Mouse (Mus musculus): ENCODE data around the gene Anks1b. TPM values are rescaled to one million over a fixed set of nuclear protein-coding genes. Genes with fewer than 3 reads are reported as not detected.

Anks1b gene
- 52.2 and 55.0 TPM in 2 replicates for polyA plus RNA-seq (2015; fragmentation: Nextera tagmentation; extraction: Ambion mirVana)

- H3K4me1 ChIP-seq (replicated peaks): peaks cover 20% of the 10 kb centered on the region
Observed at GRCm38 (mm10) chr10:89873146-89873950, at the start of gene Anks1b. Anks1b (plus strand) TSS chr10:89873509.

GRCm38 (mm10) chr10:89823906-89824305, 49.4 kb upstream of the Anks1b start:
- WGBS: 56% methylated on average over 2 of the region's 2 CpGs
- no peak overlapping the region for H3K4me2 ChIP-seq
- H3K4me1 ChIP-seq (replicated peaks): no peaks in the 10 kb centered on the region
- no peaks in the 10 kb centered on the region for H3K9me3 ChIP-seq
- no peak overlapping the region for H3K27ac ChIP-seq
- no peak overlapping the region for H3K4me3 ChIP-seq
- no peak overlapping the region for H3K9ac ChIP-seq
- ATAC-seq (ENCODE audit: low FRiP score): no peak
- H3K36me3 ChIP-seq: no peaks in the 10 kb centered on the region; the same call in 1 of the 2 replicates
- H3K27me3 ChIP-seq: no peaks in the 10 kb centered on the region

More at GRCm38 (mm10) chr10:89873146-89873950, at the start of gene Anks1b:
- H3K27ac ChIP-seq: peak within 1 kb of the TSS; percentile 97
- H3K9me3 ChIP-seq: no peaks in the 10 kb centered on the region
- H3K27me3 ChIP-seq: no peaks in the 10 kb centered on the region
- no peaks in the 10 kb centered on the region for H3K36me3 ChIP-seq
- H3K4me2 ChIP-seq: peak within 1 kb of the TSS; percentile 79
- peak; percentile 90 for ATAC-seq (ENCODE audit: low FRiP score)
- WGBS: under 1% methylated on average over 43 of the region's 48 CpGs
- H3K9ac ChIP-seq: peak within 1 kb of the TSS; percentile 90
- H3K4me3 ChIP-seq: peak within 1 kb of the TSS; percentile 79

GRCm38 (mm10) chr10:89826896-89827295, 46.4 kb upstream of the Anks1b start:
- ATAC-seq (ENCODE audit: low FRiP score): no peak
- Histone ChIP-seq H3K27ac (no peak overlapping the region), H3K36me3 (no peaks in the 10 kb centered on the region; the same call in 1 of the 2 replicates), H3K9me3 (no peaks in the 10 kb centered on the region), H3K4me2 (no peak overlapping the region), H3K27me3 (no peaks in the 10 kb centered on the region), H3K4me3 (no peak overlapping the region), H3K9ac (no peak overlapping the region), H3K4me1 (replicated peaks) (no peaks in the 10 kb centered on the region)
- WGBS: 62% methylated on average over 3 of the region's 3 CpGs

GRCm38 (mm10) chr10:89832334-89832733, 41.0 kb upstream of the Anks1b start:
- no peak overlapping the region for H3K9ac ChIP-seq
- H3K4me2 ChIP-seq: no peak overlapping the region
- no peak overlapping the region for H3K4me3 ChIP-seq
- no peak for ATAC-seq (ENCODE audit: low FRiP score)
- H3K9me3 ChIP-seq: no peaks in the 10 kb centered on the region
- 73% methylated on average over 4 of the region's 4 CpGs for WGBS
- H3K27ac ChIP-seq: no peak overlapping the region
- no peaks in the 10 kb centered on the region for H3K36me3 ChIP-seq
- H3K4me1 ChIP-seq (replicated peaks): no peaks in the 10 kb centered on the region
- no peaks in the 10 kb centered on the region for H3K27me3 ChIP-seq

- Histone ChIP-seq H3K9ac (no peak overlapping the region), H3K9me3 (no peaks in the 10 kb centered on the region), H3K27ac (no peak overlapping the region), H3K4me1 (replicated peaks) (no peaks in the 10 kb centered on the region), H3K4me2 (no peak overlapping the region), H3K27me3 (no peaks in the 10 kb centered on the region), H3K36me3 (no peaks in the 10 kb centered on the region), H3K4me3 (no peak overlapping the region)
- ATAC-seq (ENCODE audit: low FRiP score): no peak
- WGBS: 90% methylated on average over 10 of the region's 10 CpGs
Observed at GRCm38 (mm10) chr10:89833166-89833565, 40.1 kb upstream of the Anks1b start.

- no peak for ATAC-seq (ENCODE audit: low FRiP score)
- no peaks in the 10 kb centered on the region for H3K27me3 ChIP-seq
- no peak overlapping the region for H3K27ac ChIP-seq
- H3K9me3 ChIP-seq: no peaks in the 10 kb centered on the region
- H3K9ac ChIP-seq: no peak overlapping the region
- no peak overlapping the region for H3K4me2 ChIP-seq
- H3K4me3 ChIP-seq: no peak overlapping the region
- H3K4me1 ChIP-seq (replicated peaks): no peaks in the 10 kb centered on the region
- WGBS: 65% methylated on average over 3 of the region's 3 CpGs
- no peaks in the 10 kb centered on the region for H3K36me3 ChIP-seq
Observed at GRCm38 (mm10) chr10:89837476-89837875, 35.8 kb upstream of the Anks1b start.

- no peak overlapping the region for H3K27ac ChIP-seq
- no peaks in the 10 kb centered on the region for H3K27me3 ChIP-seq
- H3K4me1 ChIP-seq (replicated peaks): no peaks in the 10 kb centered on the region
- no peaks in the 10 kb centered on the region for H3K9me3 ChIP-seq
- H3K9ac ChIP-seq: no peak overlapping the region
- H3K4me3 ChIP-seq: no peak overlapping the region
- ATAC-seq (ENCODE audit: low FRiP score): no peak
- H3K4me2 ChIP-seq: no peak overlapping the region
- no peaks in the 10 kb centered on the region for H3K36me3 ChIP-seq
- 70% methylated on average over 3 of the region's 3 CpGs for WGBS
Observed at GRCm38 (mm10) chr10:89838834-89839233, 34.5 kb upstream of the Anks1b start.

GRCm38 (mm10) chr10:89850951-89851350, 22.4 kb upstream of the Anks1b start:
- Histone ChIP-seq H3K9ac (no peak overlapping the region), H3K4me2 (no peak overlapping the region), H3K27me3 (no peaks in the 10 kb centered on the region), H3K4me3 (no peak overlapping the region), H3K27ac (no peak overlapping the region), H3K36me3 (no peaks in the 10 kb centered on the region), H3K4me1 (replicated peaks) (no peaks in the 10 kb centered on the region), H3K9me3 (peaks cover 4% of the 10 kb centered on the region; the same call in 1 of the 2 replicates)
- ATAC-seq (ENCODE audit: low FRiP score): no peak
- 96% methylated on average over 6 of the region's 6 CpGs for WGBS

- ATAC-seq (ENCODE audit: low FRiP score): no peak
- H3K4me1 ChIP-seq (replicated peaks): no peaks in the 10 kb centered on the region
- no peak overlapping the region for H3K4me3 ChIP-seq
- no peak overlapping the region for H3K27ac ChIP-seq
- no peak overlapping the region for H3K4me2 ChIP-seq
- H3K9ac ChIP-seq: no peak overlapping the region
- 86% methylated on average over 5 of the region's 5 CpGs for WGBS
- H3K9me3 ChIP-seq: no peaks in the 10 kb centered on the region
- no peaks in the 10 kb centered on the region for H3K36me3 ChIP-seq
- H3K27me3 ChIP-seq: no peaks in the 10 kb centered on the region
Observed at GRCm38 (mm10) chr10:89855251-89855875, 17.9 kb upstream of the Anks1b start.

GRCm38 (mm10) chr10:89856286-89856685, 17.0 kb upstream of the Anks1b start:
- WGBS: 94% methylated on average over 7 of the region's 7 CpGs
- no peaks in the 10 kb centered on the region for H3K27me3 ChIP-seq
- H3K4me2 ChIP-seq: no peak overlapping the region
- no peak overlapping the region for H3K27ac ChIP-seq
- no peak overlapping the region for H3K9ac ChIP-seq
- H3K36me3 ChIP-seq: no peaks in the 10 kb centered on the region
- no peaks in the 10 kb centered on the region for H3K4me1 ChIP-seq (replicated peaks)
- H3K4me3 ChIP-seq: no peak overlapping the region
- H3K9me3 ChIP-seq: no peaks in the 10 kb centered on the region
- no peak for ATAC-seq (ENCODE audit: low FRiP score)

- H3K4me2 ChIP-seq: no peak overlapping the region
- H3K27me3 ChIP-seq: no peaks in the 10 kb centered on the region
- H3K9ac ChIP-seq: no peak overlapping the region
- H3K9me3 ChIP-seq: no peaks in the 10 kb centered on the region
- H3K36me3 ChIP-seq: no peaks in the 10 kb centered on the region
- ATAC-seq (ENCODE audit: low FRiP score): no peak
- H3K4me1 ChIP-seq (replicated peaks): peaks cover 5% of the 10 kb centered on the region; the same call in 1 of the 2 replicates
- H3K27ac ChIP-seq: no peak overlapping the region
- 95% methylated on average over 4 of the region's 4 CpGs for WGBS
- no peak overlapping the region for H3K4me3 ChIP-seq
Observed at GRCm38 (mm10) chr10:89868211-89868610, 5.1 kb upstream of the Anks1b start.

- no peaks in the 10 kb centered on the region for H3K9me3 ChIP-seq
- no peak for ATAC-seq (ENCODE audit: low FRiP score)
- H3K4me2 ChIP-seq: no peak overlapping the region
- H3K4me1 ChIP-seq (replicated peaks): peaks cover 8% of the 10 kb centered on the region; the same call in 1 of the 2 replicates
- no peaks in the 10 kb centered on the region for H3K36me3 ChIP-seq
- 82% methylated on average over 3 of the region's 3 CpGs for WGBS
- no peaks in the 10 kb centered on the region for H3K27me3 ChIP-seq
- no peak overlapping the region for H3K9ac ChIP-seq
- no peak overlapping the region for H3K27ac ChIP-seq
- no peak overlapping the region for H3K4me3 ChIP-seq
Observed at GRCm38 (mm10) chr10:89868836-89869235, 4.5 kb upstream of the Anks1b start.

All from hindbrain, embryonic 13.5 days (tissue).